Mouse (Mus musculus) limb, embryonic 15.5 days (tissue): Measurements from ENCODE around the gene Mettl7a1. TPM values are rescaled to one million over a fixed set of nuclear protein-coding genes. Genes with fewer than 3 reads are reported as not detected.
"Not testable (repeated sequence)": the region's sequence is repeated elsewhere in the genome, so short reads cannot be mapped to it uniquely, and the experiment has no call there.

Experiments
- ATAC-seq: fragments of 200-750 bp; cut with Nextera tagmentation; 2 replicates; pipeline ENCODE4 v1.8.0; 2017; ENCODE audit warnings: low read depth, moderate TSS enrichment; ENCODE audit not compliant: insufficient number of reproducible peaks, low FRiP score, low TSS enrichment
- H3K27ac ChIP-seq: fragments of 300-500 bp; sonication (generic); 2 replicates; pipeline ENCODE4 v1.5.1; 2015; ENCODE audit warnings: moderate library complexity, mild to moderate bottlenecking, inconsistent platforms
- H3K27me3 ChIP-seq: fragments of 300-500 bp; sonication (generic); 2 replicates; pipeline ENCODE4 v1.6.1; 2015; ENCODE audit warnings: inconsistent platforms
- H3K36me3 ChIP-seq: fragments of 300-500 bp; sonication (generic); 2 replicates; pipeline ENCODE4 v1.6.1; 2015; ENCODE audit warnings: inconsistent platforms
- H3K4me1 ChIP-seq: fragments of 300-500 bp; sonication (generic); 2 replicates; pipeline ENCODE4 v1.6.1; 2015; ENCODE audit warnings: inconsistent platforms
- H3K4me2 ChIP-seq: fragments of 300-500 bp; sonication (generic); 2 replicates; pipeline ENCODE4 v1.6.1; 2015; ENCODE audit warnings: mild to moderate bottlenecking, inconsistent platforms
- H3K4me3 ChIP-seq: fragments of 300-500 bp; sonication (generic); 2 replicates; pipeline ENCODE4 v1.5.1; 2015; ENCODE audit warnings: mild to moderate bottlenecking, inconsistent platforms
- H3K9ac ChIP-seq: fragments of 300-500 bp; sonication (generic); 2 replicates; pipeline ENCODE4 v1.6.1; 2015; ENCODE audit warnings: inconsistent platforms
- H3K9me3 ChIP-seq: fragments of 300-500 bp; sonication (generic); 2 replicates; pipeline ENCODE4 v1.6.1; 2016; ENCODE audit warnings: inconsistent platforms
- WGBS: fragments of 180-500 bp; shearing (Covaris S2); methylation state at CpG from one replicate; pipeline ENCODE4 v1.1.7; 2015; 5-methylcytosine and 5-hydroxymethylcytosine counted together
- polyA plus RNA-seq: library from polyadenylated mRNA; unstranded; fragments of >200 nt; fragmentation: Nextera tagmentation; extraction: Ambion mirVana; gene quantifications from 2 replicates; pipeline ENCODE4 v1.2.1, GENCODE M21; 2015

The Mettl7a1 gene
- polyA plus RNA-seq, 1 experiment from 2014 or later: 6.3 TPM

GRCm38 (mm10) chr15:100353399-100353798 lies 49.5 kb downstream of the Mettl7a1 start:
- H3K4me3 ChIP-seq, H3K36me3 ChIP-seq, H3K4me1 ChIP-seq, H3K9me3 ChIP-seq, H3K27ac ChIP-seq, ATAC-seq, H3K4me2 ChIP-seq, H3K9ac ChIP-seq, H3K27me3 ChIP-seq: not testable (repeated sequence)
- 90% methylated on average over 22 of the region's 22 CpGs for WGBS

DNA sequence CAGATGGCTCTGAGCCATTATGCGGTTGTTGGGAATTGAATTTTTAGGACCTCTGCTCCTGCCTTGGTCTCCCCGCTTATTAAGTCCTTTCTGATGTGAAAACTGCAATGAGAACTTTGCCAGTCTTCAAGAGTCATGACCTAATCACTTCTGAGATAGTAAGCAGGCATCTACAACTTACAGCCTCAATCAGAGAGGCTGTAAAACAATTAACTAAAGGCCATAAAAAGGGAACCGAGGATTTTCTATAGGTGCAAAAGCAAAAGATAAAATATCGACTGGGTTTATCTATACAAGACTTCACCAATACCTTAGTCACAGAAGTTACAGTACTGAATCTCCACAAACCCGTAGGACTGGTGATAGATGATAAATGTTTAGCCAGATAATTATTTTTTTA lies 51.9 kb downstream of the Mettl7a1 start:
- Histone ChIP-seq H3K4me1 (peaks cover 5% of the 10 kb centered on the region; the same call in 1 of the 2 replicates), H3K9me3 (no peaks in the 10 kb centered on the region), H3K4me2 (no peak overlapping the region), H3K27ac (no peak overlapping the region), H3K9ac (no peak overlapping the region), H3K27me3 (no peaks in the 10 kb centered on the region), H3K4me3 (no peak overlapping the region), H3K36me3 (no peaks in the 10 kb centered on the region)
- ATAC-seq: no peak
- WGBS: 46% methylated on average over 5 of the region's 5 CpGs

DNA sequence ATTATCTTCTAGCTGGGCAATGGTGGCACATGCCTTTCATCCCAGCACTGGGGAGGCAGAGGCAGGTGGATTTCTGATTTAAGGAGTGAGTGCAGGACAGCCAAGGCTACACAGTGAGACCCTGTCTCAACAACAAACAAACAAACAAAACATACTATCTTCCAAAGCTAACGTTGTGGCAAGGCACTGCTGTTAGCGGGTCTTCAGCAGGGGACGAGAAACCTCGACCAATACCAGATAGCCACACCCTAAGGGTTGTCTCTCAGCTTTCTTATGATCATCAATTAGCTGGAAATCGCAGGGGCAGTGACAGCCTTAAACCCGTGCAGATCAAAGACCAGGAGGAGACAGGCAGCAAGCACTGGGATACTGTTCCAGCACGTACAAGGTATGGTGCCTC lies 60.3 kb downstream of the Mettl7a1 start, which contains the start of gene Higd1c:
Gene Higd1c, plus strand, starts transcription at position 301 of the 400 bp plus-strand sequence.
- ATAC-seq: no peak

DNA sequence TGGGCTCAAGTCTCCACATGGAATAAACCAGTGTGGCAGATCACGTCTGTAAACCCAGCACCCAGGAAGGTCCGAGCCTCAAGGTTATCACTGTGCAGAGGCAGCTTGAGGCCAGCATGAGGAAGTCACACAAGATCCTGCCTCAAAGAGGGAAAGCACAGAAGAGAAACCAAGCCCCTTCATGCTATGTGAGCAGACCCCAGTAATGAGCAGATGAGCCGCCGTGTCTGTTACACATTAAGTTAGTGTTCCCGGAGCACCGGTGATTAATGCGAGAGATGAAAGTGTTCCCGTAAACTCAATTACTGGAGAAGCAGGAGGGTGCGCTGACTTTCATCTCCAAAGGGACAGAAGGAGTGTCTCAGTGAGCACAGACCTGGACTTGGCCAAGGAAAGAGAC lies 62.0 kb downstream of the Mettl7a1 start:
- not testable (repeated sequence) for H3K9ac ChIP-seq, H3K27me3 ChIP-seq, ATAC-seq, H3K27ac ChIP-seq, H3K4me3 ChIP-seq, H3K4me2 ChIP-seq, H3K9me3 ChIP-seq, H3K4me1 ChIP-seq, H3K36me3 ChIP-seq
- whole genome bisulfite sequencing: 27% methylated on average over 9 of the region's 9 CpGs

More for the DNA sequence above, 60.3 kb downstream of the Mettl7a1 start, which contains the start of gene Higd1c:
- H3K4me3 ChIP-seq: no peak within 1 kb of the TSS
- H3K4me2 ChIP-seq: no peak within 1 kb of the TSS
- H3K4me1 ChIP-seq: peaks cover 5% of the 10 kb centered on the region; the same call in 1 of the 2 replicates
- H3K9ac ChIP-seq: no peak within 1 kb of the TSS
- H3K9me3 ChIP-seq: no peaks in the 10 kb centered on the region
- H3K27me3 ChIP-seq: no peaks in the 10 kb centered on the region
- no peak within 1 kb of the TSS for H3K27ac ChIP-seq
- H3K36me3 ChIP-seq: no peaks in the 10 kb centered on the region
- WGBS: 49% methylated on average over 7 of the region's 7 CpGs

GRCm38 (mm10) chr15:100367119-100367518 lies 63.2 kb downstream of the Mettl7a1 start:
- WGBS: 27% methylated on average over 7 of the region's 7 CpGs
- H3K27ac ChIP-seq: no peak overlapping the region
- H3K4me1 ChIP-seq: peaks cover 5% of the 10 kb centered on the region; the same call in 1 of the 2 replicates
- H3K9me3 ChIP-seq: no peaks in the 10 kb centered on the region
- H3K27me3 ChIP-seq: no peaks in the 10 kb centered on the region
- H3K4me2 ChIP-seq: no peak overlapping the region
- H3K4me3 ChIP-seq: no peak overlapping the region
- H3K36me3 ChIP-seq: no peaks in the 10 kb centered on the region
- no peak overlapping the region for H3K9ac ChIP-seq
- ATAC-seq: no peak

- no peaks in the 10 kb centered on the region for H3K27me3 ChIP-seq
- H3K36me3 ChIP-seq: no peaks in the 10 kb centered on the region
- H3K27ac ChIP-seq: no peak overlapping the region
- H3K9ac ChIP-seq: no peak overlapping the region
- WGBS: 29% methylated on average over 5 of the region's 5 CpGs
- no peak for ATAC-seq
- H3K9me3 ChIP-seq: 0 out of 2 replicates have a peak, but pooled peaks cover 3% of the 10 kb centered on the region
- no peaks in the 10 kb centered on the region for H3K4me1 ChIP-seq
- H3K4me2 ChIP-seq: no peak overlapping the region
- no peak overlapping the region for H3K4me3 ChIP-seq
Observed at GRCm38 (mm10) chr15:100375066-100375465, 71.1 kb downstream of the Mettl7a1 start.

DNA sequence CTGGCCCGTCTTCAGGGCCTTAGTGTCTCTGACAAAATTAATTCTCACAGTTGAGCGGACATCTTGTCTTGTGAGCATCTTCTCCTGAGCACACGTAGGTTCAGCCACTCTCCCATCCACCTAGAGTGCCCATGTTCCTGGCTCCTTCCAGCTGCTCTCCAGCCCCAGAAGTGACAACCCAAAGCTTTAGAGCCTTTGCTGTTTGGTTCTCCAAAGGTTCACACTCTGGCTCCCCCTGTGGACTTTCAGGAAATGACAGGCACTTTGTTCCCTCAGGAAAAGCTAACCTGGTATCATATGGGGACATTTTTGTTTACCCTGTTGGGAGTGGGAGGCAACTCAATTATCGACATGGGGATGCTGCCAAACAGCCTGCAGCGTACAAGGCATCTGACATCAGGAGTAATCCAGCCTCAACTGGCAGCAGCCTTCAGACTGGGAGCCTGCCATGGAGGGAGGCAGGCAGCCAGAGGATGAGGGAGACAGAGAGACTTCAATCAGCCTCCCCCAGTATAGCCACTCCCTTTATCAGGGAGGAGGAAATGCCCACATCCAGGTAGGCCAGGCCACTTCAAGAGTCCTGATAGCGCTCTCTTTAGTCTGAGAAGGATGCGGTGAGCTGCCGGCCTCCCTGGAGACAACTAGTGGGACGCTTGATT lies 74.0 kb downstream of the Mettl7a1 start:
- not testable (repeated sequence) for ATAC-seq, H3K9ac ChIP-seq, H3K27me3 ChIP-seq

More for the DNA sequence above, 74.0 kb downstream of the Mettl7a1 start:
- H3K4me2 ChIP-seq, H3K27ac ChIP-seq, H3K4me3 ChIP-seq, H3K4me1 ChIP-seq, H3K9me3 ChIP-seq, H3K36me3 ChIP-seq: not testable (repeated sequence)
- WGBS: 34% methylated on average over 4 of the region's 9 CpGs

Other genes starting within 250 kb of the Mettl7a1 start
- gene Atf1, start 76.3 kb upstream of the Mettl7a1 start, polyA plus RNA-seq: 38.0 and 45.8 TPM in 2 replicates
- not detected in 2 replicates for gene Tmprss12, start 23.3 kb upstream of the Mettl7a1 start, polyA plus RNA-seq
- 0.35 and 0.71 TPM in 2 replicates for gene Mettl7a3, start 30.8 kb downstream of the Mettl7a1 start, polyA plus RNA-seq
- not detected in 2 replicates for gene Methig1, start 49.0 kb downstream of the Mettl7a1 start, polyA plus RNA-seq
- gene Mettl7a2, start 49.1 kb downstream of the Mettl7a1 start, polyA plus RNA-seq: not detected in 2 replicates
- not detected in 2 replicates for gene Higd1c, start 60.4 kb downstream of the Mettl7a1 start, polyA plus RNA-seq
- gene Gm5475, start 118.0 kb downstream of the Mettl7a1 start, polyA plus RNA-seq: 0.06 TPM in 1 of 2 replicates, not detected in the other
- gene Slc11a2, start 120.9 kb downstream of the Mettl7a1 start, polyA plus RNA-seq: 20.6 and 21.6 TPM in 2 replicates
- 29.6 and 30.5 TPM in 2 replicates for gene Letmd1, start 164.9 kb downstream of the Mettl7a1 start, polyA plus RNA-seq
- 13.6 and 15.9 TPM in 2 replicates for gene Csrnp2, start 191.3 kb downstream of the Mettl7a1 start, polyA plus RNA-seq
- gene Tfcp2, start 247.9 kb downstream of the Mettl7a1 start, polyA plus RNA-seq: 24.9 and 25.4 TPM in 2 replicates